Mouse (Mus musculus): ENCODE results near the gene Rbbp6.

The Rbbp6 gene

GRCm38 (mm10) chr7:122972006-122972689 lies 6.7 kb downstream of the Rbbp6 start:
- DNase-seq, result no peak

GRCm38 (mm10) chr7:122979514-122979913 lies 14.0 kb downstream of the Rbbp6 start:
- no peak for DNase-seq

- DNase-seq, result no peak
These were observed 32.7 kb downstream of the Rbbp6 start for GRCm38 (mm10) chr7:122998189-122998588.

- DNase-seq, result no peak
These were observed 34.4 kb downstream of the Rbbp6 start for GRCm38 (mm10) chr7:122999871-123000396.

GRCm38 (mm10) chr7:123000796-123001195 lies 35.3 kb downstream of the Rbbp6 start:
- DNase-seq, result no peak

GRCm38 (mm10) chr7:123001341-123002027 lies 36.0 kb downstream of the Rbbp6 start:
- no peak for DNase-seq

- no peak for DNase-seq
These were observed 36.5 kb downstream of the Rbbp6 start for GRCm38 (mm10) chr7:123002028-123002410.

GRCm38 (mm10) chr7:123003207-123003606 lies 37.7 kb downstream of the Rbbp6 start:
- no peak for DNase-seq

- no peak for DNase-seq
These were observed 39.0 kb downstream of the Rbbp6 start for GRCm38 (mm10) chr7:123004442-123004841.

- DNase-seq, result no peak
These were observed 40.8 kb downstream of the Rbbp6 start for GRCm38 (mm10) chr7:123006251-123006650.

- DNase-seq, result no peak
These were observed 42.3 kb downstream of the Rbbp6 start for GRCm38 (mm10) chr7:123007743-123008142.

- DNase-seq, result no peak
These were observed 48.0 kb downstream of the Rbbp6 start for GRCm38 (mm10) chr7:123013466-123013865.

- DNase-seq, result no peak
These were observed 49.2 kb downstream of the Rbbp6 start for GRCm38 (mm10) chr7:123014729-123015128.

GRCm38 (mm10) chr7:123017627-123018026 lies 52.1 kb downstream of the Rbbp6 start:
- DNase-seq, result peak in 1 of 2 experiments; percentile 43

- DNase-seq, result no peak
These were observed 59.6 kb downstream of the Rbbp6 start for GRCm38 (mm10) chr7:123025123-123025522.

- no peak for DNase-seq
These were observed 64.8 kb downstream of the Rbbp6 start for GRCm38 (mm10) chr7:123030295-123030694.

- DNase-seq, result peak in 1 of 2 experiments; percentile 13
These were observed 65.3 kb downstream of the Rbbp6 start for GRCm38 (mm10) chr7:123030709-123031181.

GRCm38 (mm10) chr7:123031211-123031743 lies 65.8 kb downstream of the Rbbp6 start:
- DNase-seq, result no peak

- DNase-seq, result no peak
These were observed 69.8 kb downstream of the Rbbp6 start for GRCm38 (mm10) chr7:123035314-123035713.

GRCm38 (mm10) chr7:123039302-123039701 lies 73.8 kb downstream of the Rbbp6 start:
- DNase-seq, result no peak

GRCm38 (mm10) chr7:123045146-123045545 lies 79.7 kb downstream of the Rbbp6 start:
- no peak for DNase-seq

- DNase-seq, result no peak
These were observed 81.1 kb downstream of the Rbbp6 start for GRCm38 (mm10) chr7:123046473-123047091.

Measured in spleen, adult 18-20 months (tissue).